In genomic region chr14:48134344-48134743, GRCm38 (mm10) we compare ENCODE assay signal across 8 mouse cellular contexts. TPM values are rescaled to one million over a fixed set of nuclear protein-coding genes. Genes with fewer than 3 reads are reported as not detected.
A peak's percentile ranks its signal among the peaks of the same experiment; 100 is the strongest.
DNase-seq lines count a peak whose midpoint lies in the region; ATAC-seq lines count a peak whose summit lies in the region.

No protein-coding gene starts in this region.

- ATAC-seq in midbrain, embryonic 16.5 days, result no peak
- peak; percentile 55 for ATAC-seq in liver, embryonic 11.5 days (replicated peaks; ENCODE audit: low FRiP score)
- ATAC-seq in stomach, embryonic 16.5 days (ENCODE audit: insufficient read depth, low FRiP score), result no peak
- ATAC-seq in megakaryocyte, adult 5-6 weeks (ENCODE audit: poor library complexity, severe bottlenecking), result no peak

- H3K4me1 ChIP-seq in midbrain, embryonic 10.5 days, result peaks cover 93% of the 10 kb centered on the region
- H3K4me1 ChIP-seq in midbrain, embryonic 16.5 days (ENCODE audit: control insufficient read depth, insufficient read depth, low read length), result peaks cover 15% of the 10 kb centered on the region
- peaks cover 45% of the 10 kb centered on the region for H3K4me1 ChIP-seq in liver, embryonic 11.5 days (replicated peaks; ENCODE audit: control insufficient read depth, insufficient read depth, low read length)
- H3K4me1 ChIP-seq in stomach, embryonic 16.5 days (ENCODE audit: control insufficient read depth, insufficient read depth, low read length), result peaks cover 46% of the 10 kb centered on the region

- no peak overlapping the region for H3K4me2 ChIP-seq in midbrain, embryonic 16.5 days (ENCODE audit: low read length)
- peak overlapping the region; percentile 47 for H3K4me2 ChIP-seq in liver, embryonic 11.5 days
- H3K4me2 ChIP-seq in stomach, embryonic 16.5 days (ENCODE audit: low read depth, low read length), result peak overlapping the region; percentile 27; the same call in 1 of the 2 replicates

- H3K36me3 ChIP-seq in midbrain, embryonic 10.5 days, result 0 out of 2 replicates have a peak, but pooled peaks cover 6% of the 10 kb centered on the region
- no peaks in the 10 kb centered on the region for H3K36me3 ChIP-seq in midbrain, embryonic 16.5 days (ENCODE audit: control insufficient read depth, insufficient read depth, low read length)
- no peaks in the 10 kb centered on the region for H3K36me3 ChIP-seq in liver, embryonic 11.5 days (ENCODE audit: control insufficient read depth, insufficient read depth, low read length)
- no peaks in the 10 kb centered on the region for H3K36me3 ChIP-seq in stomach, embryonic 16.5 days (ENCODE audit: control insufficient read depth, insufficient read depth, low read length)

- 13% methylated on average over 7 of the region's 7 CpGs for WGBS in midbrain, embryonic 10.5 days
- WGBS in midbrain, embryonic 16.5 days, result 35% methylated on average over 7 of the region's 7 CpGs
- 44% methylated on average over 7 of the region's 7 CpGs for WGBS in liver, embryonic 11.5 days
- 38% methylated on average over 7 of the region's 7 CpGs for WGBS in stomach, embryonic 16.5 days

- intact Hi-C loops in heart, postnatal 14 days (cut with DNase I), result loop anchor here (5.0 kb wide), 2 partner anchors 38 to 163 kb away; no protein-coding TSS in a partner anchor

- DNase-seq in midbrain, embryonic 10.5 days (ENCODE audit: low spot score), result peak; percentile 63
- peak; percentile 48 to 49 for DNase-seq in heart, postnatal 14 days
- no peak for DNase-seq in liver, embryonic 11.5 days (ENCODE audit: low spot score)
- DNase-seq in left cerebral cortex, adult 11 months (ENCODE audit: low spot score), result no peak
- no peak for DNase-seq in spleen, adult 18-20 months

- H3K4me3 ChIP-seq in midbrain, embryonic 10.5 days, result peak overlapping the region; percentile 16; the same call in 1 of the 2 replicates
- H3K4me3 ChIP-seq in midbrain, embryonic 16.5 days (ENCODE audit: low read depth, low read length), result no peak overlapping the region
- no peak overlapping the region for H3K4me3 ChIP-seq in liver, embryonic 11.5 days (ENCODE audit: low read depth, low read length)
- H3K4me3 ChIP-seq in stomach, embryonic 16.5 days (replicated peaks; ENCODE audit: low read length), result no peak overlapping the region

- no peaks in the 10 kb centered on the region for H3K27me3 ChIP-seq in midbrain, embryonic 10.5 days (ENCODE audit: low read depth, poor library complexity, severe bottlenecking)
- peaks cover 5% of the 10 kb centered on the region; the same call in 1 of the 2 replicates for H3K27me3 ChIP-seq in midbrain, embryonic 16.5 days (ENCODE audit: control insufficient read depth, insufficient read depth, low read depth, low read length)
- H3K27me3 ChIP-seq in liver, embryonic 11.5 days (replicated peaks; ENCODE audit: control insufficient read depth, insufficient read depth, low read length), result no peaks in the 10 kb centered on the region
- no peaks in the 10 kb centered on the region for H3K27me3 ChIP-seq in stomach, embryonic 16.5 days (ENCODE audit: control insufficient read depth, insufficient read depth, low read length)

- no peaks in the 10 kb centered on the region for H3K9me3 ChIP-seq in midbrain, embryonic 10.5 days (replicated peaks)
- H3K9me3 ChIP-seq in midbrain, embryonic 16.5 days (replicated peaks; ENCODE audit: control insufficient read depth, low read length, poor library complexity, severe bottlenecking), result no peaks in the 10 kb centered on the region
- H3K9me3 ChIP-seq in liver, embryonic 11.5 days (ENCODE audit: control insufficient read depth, low read length), result no peaks in the 10 kb centered on the region
- no peaks in the 10 kb centered on the region for H3K9me3 ChIP-seq in stomach, embryonic 16.5 days (replicated peaks; ENCODE audit: control insufficient read depth, low read length)

- H3K27ac ChIP-seq in midbrain, embryonic 10.5 days (replicated peaks), result peak overlapping the region; percentile 68
- no peak overlapping the region for H3K27ac ChIP-seq in midbrain, embryonic 16.5 days (ENCODE audit: low read length)
- peak overlapping the region; percentile 69 for H3K27ac ChIP-seq in liver, embryonic 11.5 days (ENCODE audit: low read depth, low read length)
- H3K27ac ChIP-seq in stomach, embryonic 16.5 days (ENCODE audit: low read length), result peak overlapping the region; percentile 52

- no peak overlapping the region for H3K9ac ChIP-seq in midbrain, embryonic 16.5 days (ENCODE audit: low read depth, low read length)
- H3K9ac ChIP-seq in liver, embryonic 11.5 days (ENCODE audit: low read depth, low read length), result no peak overlapping the region
- H3K9ac ChIP-seq in stomach, embryonic 16.5 days (ENCODE audit: low read length), result peak overlapping the region; percentile 22; the same call in 1 of the 2 replicates

RNA-seq across cellular contexts. Expression of gene Peli2, which starts 13.7 kb away (rescaled TPM):
- polyA plus RNA-seq in midbrain, embryonic 10.5 days (2016; fragmentation: Nextera tagmentation; extraction: Ambion mirVana), result 11.9 and 12.6 TPM in 2 replicates
- polyA plus RNA-seq in midbrain, embryonic 16.5 days (2015; fragmentation: Nextera tagmentation; extraction: Ambion mirVana), result 4.6 and 5.0 TPM in 2 replicates
- total RNA-seq in heart, postnatal 14 days (2021), result 10 to 100 TPM; 15.6 to 18.6 TPM
- polyA plus RNA-seq in liver, embryonic 11.5 days (2014; fragmentation: Nextera tagmentation; extraction: Ambion mirVana), result 3.1 TPM in 2 replicates
- 6.3 TPM in 2 replicates for polyA plus RNA-seq in stomach, embryonic 16.5 days (2015; fragmentation: Nextera tagmentation; extraction: Ambion mirVana)
- 9.6 and 9.7 TPM in 2 replicates for total RNA-seq in megakaryocyte, adult 5-6 weeks (2015)
- total RNA-seq in megakaryocyte, adult 5-6 weeks (2017), result 5.7 and 7.6 TPM in 2 replicates

Comparison
In these comparisons a context has a peak if more than half of its experiments do, and no peak if none do; other contexts are left out.
1. DNase-seq: peak in midbrain, embryonic 10.5 days (single experiment) and heart, postnatal 14 days (2 of 2); none in liver, embryonic 11.5 days (single experiment), left cerebral cortex, adult 11 months (single experiment) and spleen, adult 18-20 months (0 of 2).